Mouse (Mus musculus) cerebellum, adult 2 months (tissue): ENCODE measurements around the gene Rgl1. TPM values are rescaled to one million over a fixed set of nuclear protein-coding genes. Genes with fewer than 3 reads are reported as not detected.

Experiments used
- DNase-seq, 2 experiments: peaks; one replicate each; pipeline ENCODE4 v3.0.0; 2021
- H3K27ac ChIP-seq: fragments of 200-500 bp; 2 replicates; pipeline ENCODE4 v1.5.1; 2012; ENCODE audit warnings: low read length, control low read depth, inconsistent platforms; ENCODE audit not compliant: insufficient read depth
- H3K27me3 ChIP-seq: fragments of 200-500 bp; 2 replicates; pipeline ENCODE4 v1.6.1; 2012; ENCODE audit warnings: inconsistent platforms, mild to moderate bottlenecking, low read length, moderate library complexity; ENCODE audit not compliant: control insufficient read depth, insufficient read depth
- H3K4me1 ChIP-seq: fragments of 200-500 bp; 2 replicates; pipeline ENCODE4 v1.6.1; 2011; ENCODE audit warnings: low read length; ENCODE audit not compliant: control insufficient read depth, insufficient read depth
- H3K4me3 ChIP-seq: fragments of 200-500 bp; replicated peaks from 2 replicates; pipeline ENCODE3; 2011; ENCODE audit warnings: mild to moderate bottlenecking, low read depth, low read length, control low read depth; ENCODE audit not compliant: insufficient read depth
- CTCF ChIP-seq: fragments of 200-500 bp; IDR thresholded peaks from 2 replicates; pipeline ENCODE4 v1.5.1; 2011; ENCODE audit warnings: low read depth, mild to moderate bottlenecking, control low read depth, low read length, moderate library complexity, borderline replicate concordance; ENCODE audit not compliant: insufficient read depth
- POLR2A ChIP-seq: fragments of 200-500 bp; IDR thresholded peaks from 2 replicates; pipeline ENCODE4 v1.6.1; 2011; ENCODE audit warnings: low read length, control low read depth, borderline replicate concordance; ENCODE audit not compliant: insufficient read depth
- WGBS: fragments of 180-500 bp; shearing (Covaris S2); methylation state at CpG from one replicate; pipeline ENCODE4 v1.1.7; 2018; 5-methylcytosine and 5-hydroxymethylcytosine counted together
- polyA plus RNA-seq: library from polyadenylated mRNA; depleted of rRNA; stranded (reverse); fragments of >200 nt; gene quantifications from 2 replicates; pipeline ENCODE4 v1.2.3, GENCODE M21; 2012

The Rgl1 gene
- polyA plus RNA-seq, 1 experiment, result 24.4 TPM

GRCm38 (mm10) chr1:152517057-152517570, 249.0 kb downstream of the Rgl1 start:
- TF ChIP-seq CTCF, result no peak
- no peak for TF ChIP-seq POLR2A
- DNase-seq, result no peak
- WGBS, result 79% methylated on average over 4 of the region's 4 CpGs

DNA sequence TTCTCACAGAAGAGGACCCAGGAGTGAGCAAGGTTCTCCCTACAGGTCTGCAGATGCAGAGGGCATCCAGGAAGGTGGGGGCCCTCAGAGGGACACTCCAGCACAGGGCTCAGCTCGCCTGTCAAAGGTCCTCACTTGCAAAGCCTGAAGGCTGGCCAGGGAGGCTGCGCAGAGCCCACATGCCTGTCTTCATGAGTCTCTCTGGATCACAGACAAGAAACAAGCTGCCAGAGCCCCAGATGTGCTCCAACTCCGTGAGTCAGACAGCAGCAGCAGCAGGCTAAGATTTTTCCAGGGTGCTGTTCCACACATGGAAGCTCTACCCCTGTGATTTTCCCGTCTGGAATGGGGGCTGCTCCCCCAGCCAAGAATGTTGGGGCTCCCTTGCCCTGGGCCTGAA, 251.9 kb downstream of the Rgl1 start:
- Histone ChIP-seq H3K27me3 (no peaks in the 10 kb centered on the region), H3K27ac (no peak overlapping the region), H3K4me3 (no peak overlapping the region), H3K4me1 (no peaks in the 10 kb centered on the region)
- 36% methylated on average over 4 of the region's 4 CpGs for WGBS
- TF ChIP-seq POLR2A, result no peak
- TF ChIP-seq CTCF, result no peak
- no peak for DNase-seq

More at GRCm38 (mm10) chr1:152517057-152517570, 249.0 kb downstream of the Rgl1 start:
- H3K4me1 ChIP-seq, result no peaks in the 10 kb centered on the region
- no peak overlapping the region for H3K4me3 ChIP-seq
- H3K27me3 ChIP-seq, result no peaks in the 10 kb centered on the region
- no peak overlapping the region for H3K27ac ChIP-seq

- no peak overlapping the region for H3K4me3 ChIP-seq
- H3K27ac ChIP-seq, result no peak overlapping the region
- no peaks in the 10 kb centered on the region for H3K4me1 ChIP-seq
- H3K27me3 ChIP-seq, result no peaks in the 10 kb centered on the region
- no peak for DNase-seq
- TF ChIP-seq CTCF, result peak; percentile 7; the same call in 1 of the 2 replicates
- TF ChIP-seq POLR2A, result no peak
- 78% methylated on average over 4 of the region's 4 CpGs for WGBS
These were observed 254.9 kb downstream of the Rgl1 start for GRCm38 (mm10) chr1:152511237-152511636.

DNA sequence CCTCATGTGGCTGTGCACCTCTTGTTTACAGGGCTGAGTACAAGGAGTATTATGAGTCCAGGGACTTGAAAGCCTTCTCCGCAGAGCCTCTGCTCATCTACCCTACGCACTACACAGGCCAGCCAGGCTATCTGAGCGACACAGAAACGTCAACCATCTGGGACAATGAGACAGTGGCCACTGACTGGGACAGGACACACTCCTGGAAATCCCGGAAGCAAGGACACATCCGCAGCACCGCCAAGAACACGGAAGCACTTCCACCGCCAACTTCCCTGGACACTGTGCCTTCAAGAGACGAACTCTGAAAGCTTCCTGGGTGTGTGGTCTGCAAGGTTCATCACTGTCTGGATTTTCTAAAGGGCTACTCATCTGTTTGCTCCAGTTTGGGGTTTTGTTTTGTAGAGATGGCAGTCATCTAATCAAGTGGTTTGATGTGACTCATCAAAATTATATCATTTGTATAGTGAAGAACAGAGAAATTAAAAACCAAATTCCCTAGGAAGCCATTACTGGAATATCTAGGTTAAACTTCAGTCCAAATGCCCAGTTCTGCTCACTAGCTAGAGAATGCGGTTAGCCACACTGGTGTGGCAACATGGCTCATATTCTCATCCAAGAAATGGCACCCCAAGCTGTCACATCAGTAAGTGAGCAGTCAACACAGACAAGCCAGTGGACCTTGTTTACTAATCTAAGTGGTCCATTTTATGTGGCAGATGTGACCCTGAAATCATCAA, 257.5 kb downstream of the Rgl1 start:
- Histone ChIP-seq H3K4me3 (no peak overlapping the region), H3K4me1 (no peaks in the 10 kb centered on the region), H3K27ac (no peak overlapping the region), H3K27me3 (no peaks in the 10 kb centered on the region)
- WGBS, result 88% methylated on average over 11 of the region's 11 CpGs
- no peak for DNase-seq
- TF ChIP-seq POLR2A (no peak), CTCF (no peak)

- 88% methylated on average over 7 of the region's 7 CpGs for WGBS
- no peak overlapping the region for H3K27ac ChIP-seq
- no peaks in the 10 kb centered on the region for H3K27me3 ChIP-seq
- no peaks in the 10 kb centered on the region for H3K4me1 ChIP-seq
- no peak for TF ChIP-seq POLR2A
- TF ChIP-seq CTCF, result no peak
- no peak overlapping the region for H3K4me3 ChIP-seq
- DNase-seq, result no peak
These were observed 259.4 kb downstream of the Rgl1 start for GRCm38 (mm10) chr1:152506726-152507125.

DNA sequence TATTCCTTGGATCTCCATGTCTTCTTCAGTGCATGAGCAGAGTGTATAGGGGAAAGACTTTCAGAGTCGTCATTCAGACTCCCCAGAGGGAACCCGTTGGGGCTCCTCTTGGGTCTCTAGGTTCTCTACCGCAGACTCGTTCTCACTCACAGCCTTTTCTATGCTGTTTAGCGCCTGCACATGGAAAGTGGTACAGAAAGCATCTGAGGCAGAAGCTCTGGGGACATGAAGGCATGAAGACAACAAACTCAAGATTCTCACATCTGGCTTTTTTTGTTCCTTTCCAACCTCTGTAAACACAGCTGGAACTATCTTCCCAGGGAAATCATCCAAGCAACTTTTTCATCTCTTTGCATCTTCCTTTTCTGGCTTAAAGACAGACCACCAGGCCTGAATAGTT, 260.0 kb downstream of the Rgl1 start:
- no peak for TF ChIP-seq POLR2A
- no peak for TF ChIP-seq CTCF
- DNase-seq, result no peak
- H3K4me3 ChIP-seq, result no peak overlapping the region
- no peak overlapping the region for H3K27ac ChIP-seq
- no peaks in the 10 kb centered on the region for H3K27me3 ChIP-seq
- WGBS, result 88% methylated on average over 5 of the region's 5 CpGs
- H3K4me1 ChIP-seq, result no peaks in the 10 kb centered on the region

DNA sequence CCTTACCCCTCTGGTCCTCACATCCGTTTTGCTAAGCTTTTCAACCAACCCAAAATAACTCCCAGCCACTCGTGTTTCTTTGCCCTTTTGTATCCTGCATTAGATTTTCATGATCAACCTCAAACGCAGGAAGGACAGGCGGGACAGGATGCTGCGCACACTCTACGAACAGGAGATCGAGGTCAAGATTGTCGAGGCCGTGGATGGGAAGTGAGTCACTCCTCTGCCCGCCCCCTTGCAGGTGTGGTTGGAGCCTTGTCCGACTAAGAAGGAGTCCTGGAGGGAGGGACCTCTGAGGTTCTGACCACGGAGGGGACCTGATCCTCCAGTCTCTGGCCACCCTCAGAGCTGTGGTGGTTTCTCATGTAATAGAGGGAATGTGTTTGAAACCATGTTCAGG, 266.3 kb downstream of the Rgl1 start:
- no peak for DNase-seq
- no peak overlapping the region for H3K27ac ChIP-seq
- no peaks in the 10 kb centered on the region for H3K27me3 ChIP-seq
- TF ChIP-seq POLR2A (no peak), CTCF (no peak)
- H3K4me1 ChIP-seq, result no peaks in the 10 kb centered on the region
- no peak overlapping the region for H3K4me3 ChIP-seq
- WGBS, result 89% methylated on average over 12 of the region's 12 CpGs

- no peak for TF ChIP-seq CTCF
- no peak for TF ChIP-seq POLR2A
- no peak for DNase-seq
- H3K27ac ChIP-seq, result no peak overlapping the region
These were observed 268.6 kb downstream of the Rgl1 start for GRCm38 (mm10) chr1:152497581-152497980.

More at GRCm38 (mm10) chr1:152497581-152497980, 268.6 kb downstream of the Rgl1 start:
- 72% methylated on average over 11 of the region's 11 CpGs for WGBS
- Histone ChIP-seq H3K27me3 (no peaks in the 10 kb centered on the region), H3K4me1 (no peaks in the 10 kb centered on the region), H3K4me3 (no peak overlapping the region)
